Mouse (Mus musculus) liver, postnatal 0 days (tissue): ENCODE measurements at regions not wholly inside any gene's neighbourhood (a gene's known extent, or its start where the extent isn't known, plus 50 kb on each side); places are given as distances from the start of the nearest gene placed in this dataset.

ENCODE experiments used
- CTCF ChIP-seq: sonication (generic); IDR thresholded peaks from 2 replicates; pipeline ENCODE4 v1.5.1; 2016; ENCODE audit warnings: antibody characterized with exemption, low read depth
- EP300 ChIP-seq: IDR thresholded peaks from 2 replicates; pipeline ENCODE4 v1.6.1; 2016; ENCODE audit warnings: antibody characterized with exemption, low read depth, mild to moderate bottlenecking

DNA sequence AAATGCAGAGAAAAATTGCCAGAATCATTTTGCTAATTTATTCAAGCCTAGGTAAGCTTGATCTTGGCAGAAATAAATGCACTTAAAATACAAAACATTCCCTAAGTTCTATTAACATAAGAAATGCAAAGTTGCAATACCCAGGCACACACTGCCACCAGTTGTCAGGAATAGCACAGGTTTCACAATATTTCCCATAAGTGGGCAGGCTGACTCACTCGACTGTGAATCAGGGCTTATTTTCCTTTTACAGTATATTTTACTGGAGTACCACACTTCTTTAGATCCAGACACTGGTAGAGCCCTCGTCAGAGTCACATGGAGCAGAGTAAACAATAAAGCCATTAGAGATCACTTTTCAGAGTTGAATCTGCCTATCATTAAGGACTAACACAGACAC is 131.8 kb upstream of the Fmr1 start:
- TF ChIP-seq CTCF, result no peak
- TF ChIP-seq EP300, result no peak
